Mouse (Mus musculus) lung, embryonic 16.5 days (tissue): Measurements from ENCODE around the gene Dpp9. TPM values are rescaled to one million over a fixed set of nuclear protein-coding genes. Genes with fewer than 3 reads are reported as not detected.

Experiments used
- ATAC-seq: fragments of 200-750 bp; cut with Nextera tagmentation; 2 replicates; pipeline ENCODE4 v1.8.0; 2017; ENCODE audit warnings: low read depth, mild to moderate bottlenecking, moderate library complexity
- H3K27ac ChIP-seq: fragments of 300-500 bp; sonication (generic); 2 replicates; pipeline ENCODE4 v1.5.1; 2014; ENCODE audit warnings: mild to moderate bottlenecking, control low read depth, low read length
- H3K27me3 ChIP-seq: fragments of 300-500 bp; sonication (generic); 2 replicates; pipeline ENCODE4 v1.6.1; 2014; ENCODE audit warnings: low read depth, low read length, mixed read lengths; ENCODE audit not compliant: control insufficient read depth, insufficient read depth
- H3K36me3 ChIP-seq: fragments of 300-500 bp; sonication (generic); 2 replicates; pipeline ENCODE4 v1.6.1; 2014; ENCODE audit warnings: low read length; ENCODE audit not compliant: control insufficient read depth, insufficient read depth
- H3K4me1 ChIP-seq: fragments of 300-500 bp; sonication (generic); replicated peaks from 2 replicates; pipeline ENCODE4 v1.6.1; 2014; ENCODE audit warnings: low read length, mixed read lengths; ENCODE audit not compliant: control insufficient read depth, insufficient read depth
- H3K4me2 ChIP-seq: fragments of 300-500 bp; sonication (generic); 2 replicates; pipeline ENCODE4 v1.6.1; 2014; ENCODE audit warnings: low read depth, low read length, control low read depth
- H3K4me3 ChIP-seq: fragments of 300-500 bp; sonication (generic); 2 replicates; pipeline ENCODE4 v1.5.1; 2014; ENCODE audit warnings: mild to moderate bottlenecking, low read length, control low read depth
- H3K9ac ChIP-seq: fragments of 300-500 bp; sonication (generic); 2 replicates; pipeline ENCODE4 v1.6.1; 2014; ENCODE audit warnings: low read length, control low read depth
- H3K9me3 ChIP-seq: fragments of 300-500 bp; sonication (generic); 2 replicates; pipeline ENCODE4 v1.6.1; 2016; ENCODE audit warnings: low read length; ENCODE audit not compliant: control insufficient read depth
- WGBS: fragments of 180-500 bp; shearing (Covaris S2); extraction: QIAGEN DNeasy Blood & Tissue Kit; methylation state at CpG from one replicate; pipeline ENCODE4 v1.1.7; 2014; 5-methylcytosine and 5-hydroxymethylcytosine counted together
- microRNA counts: library from miRNA; unstranded; fragments of <30 nt; microRNA quantifications from one replicate; lab custom pipeline; 2016
- microRNA-seq: library from miRNA; unstranded; fragments of <30 nt; microRNA quantifications from one replicate; pipeline ENCODE4, GENCODE M21; 2016
- polyA plus RNA-seq: library from polyadenylated mRNA; unstranded; fragments of >200 nt; fragmentation: Nextera tagmentation; extraction: Ambion mirVana; gene quantifications from 2 replicates; pipeline ENCODE4 v1.2.1, GENCODE M21; 2015

The Dpp9 gene
- polyA plus RNA-seq, 1 experiment from 2014 or later, result 41.4 TPM

GRCm38 (mm10) chr17:56141702-56142605, 76.8 kb downstream of the Dpp9 start:
- Histone ChIP-seq H3K27ac (no peak overlapping the region), H3K4me2 (peak overlapping the region; percentile 71), H3K9ac (peak overlapping the region; percentile 39; the same call in 1 of the 2 replicates), H3K9me3 (no peaks in the 10 kb centered on the region), H3K4me3 (peak overlapping the region; percentile 42), H3K36me3 (no peaks in the 10 kb centered on the region), H3K4me1 (peaks cover 17% of the 10 kb centered on the region), H3K27me3 (peaks cover 58% of the 10 kb centered on the region)
- 2% methylated on average over 41 of the region's 47 CpGs for WGBS
- no peak for ATAC-seq

- ATAC-seq, result peak; percentile 55; the same call in 1 of the 2 replicates
- Histone ChIP-seq H3K27me3 (peaks cover 47% of the 10 kb centered on the region), H3K4me3 (peak within 1 kb of the TSS; percentile 67), H3K36me3 (no peaks in the 10 kb centered on the region), H3K4me2 (peak within 1 kb of the TSS; percentile 99), H3K4me1 (peaks cover 17% of the 10 kb centered on the region), H3K9ac (peak within 1 kb of the TSS; percentile 60), H3K9me3 (no peaks in the 10 kb centered on the region), H3K27ac (no peak within 1 kb of the TSS)
- WGBS, result under 1% methylated on average over 78 of the region's 79 CpGs
These were observed 78.7 kb downstream of the Dpp9 start, which contains the start of gene Sema6b for GRCm38 (mm10) chr17:56139858-56140595. TSS of gene Sema6b (minus strand) at chr17:56140343.

- H3K4me1 ChIP-seq, result peaks cover 22% of the 10 kb centered on the region
- no peaks in the 10 kb centered on the region for H3K36me3 ChIP-seq
- peaks cover 44% of the 10 kb centered on the region for H3K27me3 ChIP-seq
- H3K4me2 ChIP-seq, result peak overlapping the region; percentile 99
- peak overlapping the region; percentile 60 for H3K9ac ChIP-seq
- H3K27ac ChIP-seq, result no peak overlapping the region
- no peaks in the 10 kb centered on the region for H3K9me3 ChIP-seq
- peak overlapping the region; percentile 67 for H3K4me3 ChIP-seq
- 10% methylated on average over 21 of the region's 21 CpGs for WGBS
- no peak; the same call in 1 of the 2 replicates for ATAC-seq
These were observed 79.3 kb downstream of the Dpp9 start for GRCm38 (mm10) chr17:56139355-56139754.

GRCm38 (mm10) chr17:56137839-56138613, 80.7 kb downstream of the Dpp9 start:
- H3K9ac ChIP-seq, result no peak overlapping the region
- ATAC-seq, result no peak
- WGBS, result 24% methylated on average over 25 of the region's 25 CpGs
- H3K4me1 ChIP-seq, result peaks cover 28% of the 10 kb centered on the region
- no peaks in the 10 kb centered on the region for H3K36me3 ChIP-seq
- H3K4me2 ChIP-seq, result 0 out of 2 replicates have a peak overlapping the region, but pooled peaks have one; percentile 9
- H3K27me3 ChIP-seq, result peaks cover 44% of the 10 kb centered on the region
- no peak overlapping the region for H3K27ac ChIP-seq
- H3K4me3 ChIP-seq, result no peak overlapping the region
- H3K9me3 ChIP-seq, result no peaks in the 10 kb centered on the region

MicroRNAs within 50 kb of the gene (microRNA counts, 519-probe panel; counts per million panel counts)
- microRNA mmu-miR-7b (lab: Ali Mortazavi, UCI), result 1,753 counts per million, percentile 27 among the panel's probes with 10 or more counts

Small RNA genes within 50 kb of the gene (microRNA-seq; reads per million reads assigned to microRNA genes)
- not detected for gene Gm44397
- gene Mir7b, result 42.1 reads per million, percentile 40 among the genes with 10 or more reads in this experiment

Other genes with a start within 250 kb of the Dpp9 start
- gene Shd, start 248.4 kb downstream of the Dpp9 start, polyA plus RNA-seq, result 6.8 and 7.3 TPM in 2 replicates
- gene Fsd1, start 232.4 kb downstream of the Dpp9 start, polyA plus RNA-seq, result 4.5 and 6.8 TPM in 2 replicates
- gene Stap2, start 213.3 kb downstream of the Dpp9 start, polyA plus RNA-seq, result 25.4 and 27.9 TPM in 2 replicates
- 80.1 and 86.2 TPM in 2 replicates for gene Mpnd, start 213.2 kb downstream of the Dpp9 start, polyA plus RNA-seq
- 158 and 166 TPM in 2 replicates for gene Sh3gl1, start 182.3 kb downstream of the Dpp9 start, polyA plus RNA-seq
- 23.8 and 24.0 TPM in 2 replicates for gene Chaf1a, start 178.5 kb downstream of the Dpp9 start, polyA plus RNA-seq
- gene Ubxn6, start 143.9 kb downstream of the Dpp9 start, polyA plus RNA-seq, result 38.8 and 41.6 TPM in 2 replicates
- 95.2 and 96.7 TPM in 2 replicates for gene Hdgfl2, start 139.3 kb downstream of the Dpp9 start, polyA plus RNA-seq
- 0.15 and 0.28 TPM in 2 replicates for gene Plin4, start 109.1 kb downstream of the Dpp9 start, polyA plus RNA-seq
- 1.3 and 2.1 TPM in 2 replicates for gene Plin5, start 101.3 kb downstream of the Dpp9 start, polyA plus RNA-seq
- 0.59 and 1.4 TPM in 2 replicates for gene Lrg1, start 96.9 kb downstream of the Dpp9 start, polyA plus RNA-seq
- 1.2 and 1.7 TPM in 2 replicates for gene Sema6b, start 78.6 kb downstream of the Dpp9 start, polyA plus RNA-seq
- 15.5 and 17.3 TPM in 2 replicates for gene Tnfaip8l1, start 56.4 kb downstream of the Dpp9 start, polyA plus RNA-seq
- 93.0 and 110 TPM in 2 replicates for gene Mydgf, start 35.0 kb downstream of the Dpp9 start, polyA plus RNA-seq
- gene Fem1a, start 37.9 kb upstream of the Dpp9 start, polyA plus RNA-seq, result 11.0 and 12.1 TPM in 2 replicates
- gene Ticam1, start 57.9 kb upstream of the Dpp9 start, polyA plus RNA-seq, result 5.5 and 5.7 TPM in 2 replicates
- gene Plin3, start 74.0 kb upstream of the Dpp9 start, polyA plus RNA-seq, result 87.5 and 90.2 TPM in 2 replicates
- gene Arrdc5, start 81.4 kb upstream of the Dpp9 start, polyA plus RNA-seq, result not detected in 2 replicates
- 124 and 130 TPM in 2 replicates for gene Uhrf1, start 84.4 kb upstream of the Dpp9 start, polyA plus RNA-seq
- gene Kdm4b, start 107.2 kb upstream of the Dpp9 start, polyA plus RNA-seq, result 26.6 and 28.4 TPM in 2 replicates